Mouse (Mus musculus): ENCODE data around the gene Vat1. TPM values are rescaled to one million over a fixed set of nuclear protein-coding genes. Genes with fewer than 3 reads are reported as not detected.

Gene Vat1
- polyA plus RNA-seq, 1 experiment from 2014 or later: 89.4 TPM

DNA sequence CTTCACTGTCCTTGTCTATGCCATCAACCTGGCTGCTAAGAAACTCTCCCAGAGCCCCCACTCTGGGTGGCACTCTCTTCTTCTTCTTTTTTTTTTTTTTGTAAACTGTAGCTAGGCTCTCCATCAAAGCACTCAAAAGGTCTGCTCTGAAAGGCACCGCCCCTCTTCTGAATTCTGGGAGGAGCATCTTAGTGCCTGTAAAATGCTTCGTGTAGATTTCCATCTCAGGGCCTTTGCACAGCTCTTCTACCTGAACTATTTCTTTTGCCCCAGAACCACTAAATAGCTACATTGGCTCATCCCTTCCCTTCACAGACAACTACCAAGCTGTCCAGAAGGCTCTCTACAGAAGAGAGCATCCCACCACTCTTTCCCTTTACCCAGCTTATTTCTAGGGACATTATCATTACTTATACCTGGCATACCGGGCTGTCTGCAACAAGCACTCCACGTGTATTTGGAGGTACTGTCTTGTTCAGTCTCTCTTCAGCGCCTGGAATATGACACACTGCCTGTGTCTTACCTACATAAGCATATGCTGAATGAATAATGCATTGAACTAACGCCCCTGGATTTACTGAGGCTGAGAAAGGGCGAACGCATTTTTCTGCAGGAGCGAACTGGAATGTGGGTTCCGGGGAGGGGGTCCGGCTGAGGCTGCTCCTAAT, 49.5 kb downstream of the Vat1 start:
- ATAC-seq (ENCODE audit: low FRiP score) (peak; percentile 49), DNase-seq (ENCODE audit: low spot score) (peak; percentile 14)
- H3K27ac ChIP-seq (ENCODE audit: low read depth, low read length): peak overlapping the region; percentile 55; the same call in 1 of the 2 replicates
- peak overlapping the region; percentile 90 for H3K9ac ChIP-seq (ENCODE audit: low read depth, low read length)
- H3K4me2 ChIP-seq (replicated peaks; ENCODE audit: low read depth, low read length): peak overlapping the region; percentile 77
- whole genome bisulfite sequencing: 4% methylated on average over 11 of the region's 11 CpGs
- no peaks in the 10 kb centered on the region for H3K9me3 ChIP-seq (ENCODE audit: control insufficient read depth, low read length)
- no peaks in the 10 kb centered on the region for H3K36me3 ChIP-seq (ENCODE audit: control insufficient read depth, insufficient read depth, low read length)
- H3K4me1 ChIP-seq (replicated peaks; ENCODE audit: control insufficient read depth, insufficient read depth, low read length): no peaks in the 10 kb centered on the region
- peak overlapping the region; percentile 86 for H3K4me3 ChIP-seq (ENCODE audit: low read depth, low read length)
- no peaks in the 10 kb centered on the region for H3K27me3 ChIP-seq (ENCODE audit: control insufficient read depth, insufficient read depth, low read length)

DNA sequence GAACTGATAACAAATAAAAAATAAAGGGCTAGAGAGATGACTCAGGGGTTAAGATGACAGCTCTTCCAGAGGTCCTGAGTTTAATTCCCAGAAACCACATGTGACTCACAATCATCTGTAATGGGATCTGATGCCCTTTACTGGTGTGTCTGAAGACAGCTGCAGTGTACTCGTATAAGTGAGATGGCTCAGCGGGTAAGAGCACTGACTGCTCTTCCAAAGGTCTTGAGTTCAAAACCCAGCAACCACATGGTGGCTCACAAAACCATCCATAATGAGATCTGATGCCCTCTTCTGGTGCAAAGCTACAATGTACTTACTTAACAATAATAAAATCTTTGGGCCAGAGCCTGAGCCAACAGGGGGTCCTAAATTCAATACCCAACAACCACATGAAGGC, 50.7 kb downstream of the Vat1 start:
- 91% methylated on average over 2 of the region's 2 CpGs for WGBS

More for the DNA sequence above, 50.7 kb downstream of the Vat1 start:
- H3K4me2 ChIP-seq (replicated peaks; ENCODE audit: low read depth, low read length): no peak overlapping the region
- no peaks in the 10 kb centered on the region for H3K36me3 ChIP-seq (ENCODE audit: control insufficient read depth, insufficient read depth, low read length)
- no peaks in the 10 kb centered on the region for H3K9me3 ChIP-seq (ENCODE audit: control insufficient read depth, low read length)
- H3K4me3 ChIP-seq (ENCODE audit: low read depth, low read length): no peak overlapping the region
- ATAC-seq (ENCODE audit: low FRiP score): no peak
- H3K4me1 ChIP-seq (replicated peaks; ENCODE audit: control insufficient read depth, insufficient read depth, low read length): no peaks in the 10 kb centered on the region
- H3K9ac ChIP-seq (ENCODE audit: low read depth, low read length): no peak overlapping the region
- H3K27ac ChIP-seq (ENCODE audit: low read depth, low read length): no peak overlapping the region
- no peaks in the 10 kb centered on the region for H3K27me3 ChIP-seq (ENCODE audit: control insufficient read depth, insufficient read depth, low read length)
- DNase-seq (ENCODE audit: low spot score): no peak

Other genes starting within 250 kb of the Vat1 start
- gene Ezh1, start 239.8 kb downstream of the Vat1 start, polyA plus RNA-seq (2014; fragmentation: Nextera tagmentation; extraction: Ambion mirVana): 11.1 and 11.5 TPM in 2 replicates
- 63.0 and 71.9 TPM in 2 replicates for gene Ramp2, start 220.2 kb downstream of the Vat1 start, polyA plus RNA-seq (2014; fragmentation: Nextera tagmentation; extraction: Ambion mirVana)
- gene Vps25, start 212.5 kb downstream of the Vat1 start, polyA plus RNA-seq (2014; fragmentation: Nextera tagmentation; extraction: Ambion mirVana): 117 and 119 TPM in 2 replicates
- 5.2 and 6.0 TPM in 2 replicates for gene Wnk4, start 205.7 kb downstream of the Vat1 start, polyA plus RNA-seq (2014; fragmentation: Nextera tagmentation; extraction: Ambion mirVana)
- 1.3 and 1.7 TPM in 2 replicates for gene Cntd1, start 187.2 kb downstream of the Vat1 start, polyA plus RNA-seq (2014; fragmentation: Nextera tagmentation; extraction: Ambion mirVana)
- gene Coa3, start 187.1 kb downstream of the Vat1 start, polyA plus RNA-seq (2014; fragmentation: Nextera tagmentation; extraction: Ambion mirVana): 213 and 217 TPM in 2 replicates
- 166 and 178 TPM in 2 replicates for gene Becn1, start 163.9 kb downstream of the Vat1 start, polyA plus RNA-seq (2014; fragmentation: Nextera tagmentation; extraction: Ambion mirVana)
- gene Psme3, start 150.0 kb downstream of the Vat1 start, polyA plus RNA-seq (2014; fragmentation: Nextera tagmentation; extraction: Ambion mirVana): 138 and 143 TPM in 2 replicates
- gene Aoc2, start 141.2 kb downstream of the Vat1 start, polyA plus RNA-seq (2014; fragmentation: Nextera tagmentation; extraction: Ambion mirVana): 1.4 and 1.8 TPM in 2 replicates
- gene Aoc3, start 135.6 kb downstream of the Vat1 start, polyA plus RNA-seq (2014; fragmentation: Nextera tagmentation; extraction: Ambion mirVana): 0.10 TPM in 1 of 2 replicates, not detected in the other
- gene G6pc, start 98.7 kb downstream of the Vat1 start, polyA plus RNA-seq (2014; fragmentation: Nextera tagmentation; extraction: Ambion mirVana): not detected in 2 replicates
- 90.9 and 97.5 TPM in 2 replicates for gene Aarsd1, start 48.6 kb downstream of the Vat1 start, polyA plus RNA-seq (2014; fragmentation: Nextera tagmentation; extraction: Ambion mirVana)
- gene Gm27029, start 41.4 kb downstream of the Vat1 start, polyA plus RNA-seq (2014; fragmentation: Nextera tagmentation; extraction: Ambion mirVana): 9.3 and 10.3 TPM in 2 replicates
- gene Rundc1, start 41.1 kb downstream of the Vat1 start, polyA plus RNA-seq (2014; fragmentation: Nextera tagmentation; extraction: Ambion mirVana): 14.2 and 16.9 TPM in 2 replicates
- gene Ptges3l, start 40.9 kb downstream of the Vat1 start, polyA plus RNA-seq (2014; fragmentation: Nextera tagmentation; extraction: Ambion mirVana): 3.1 and 3.5 TPM in 2 replicates
- gene Rpl27, start 23.9 kb downstream of the Vat1 start, polyA plus RNA-seq (2014; fragmentation: Nextera tagmentation; extraction: Ambion mirVana): 387 and 395 TPM in 2 replicates
- gene Ifi35, start 17.8 kb downstream of the Vat1 start, polyA plus RNA-seq (2014; fragmentation: Nextera tagmentation; extraction: Ambion mirVana): 4.5 and 5.0 TPM in 2 replicates
- 88.0 and 127 TPM in 2 replicates for gene Rnd2, start 1.2 kb downstream of the Vat1 start, polyA plus RNA-seq (2014; fragmentation: Nextera tagmentation; extraction: Ambion mirVana)
- gene Brca1, start 85.7 kb upstream of the Vat1 start, polyA plus RNA-seq (2014; fragmentation: Nextera tagmentation; extraction: Ambion mirVana): 19.7 and 20.2 TPM in 2 replicates
- gene Nbr1, start 85.9 kb upstream of the Vat1 start, polyA plus RNA-seq (2014; fragmentation: Nextera tagmentation; extraction: Ambion mirVana): 83.0 and 93.1 TPM in 2 replicates
- 3.4 and 3.5 TPM in 2 replicates for gene Tmem106a, start 116.0 kb upstream of the Vat1 start, polyA plus RNA-seq (2014; fragmentation: Nextera tagmentation; extraction: Ambion mirVana)
- gene Gm11634, start 133.0 kb upstream of the Vat1 start, polyA plus RNA-seq (2014; fragmentation: Nextera tagmentation; extraction: Ambion mirVana): not detected in 2 replicates
- gene Rdm1, start 161.0 kb upstream of the Vat1 start, polyA plus RNA-seq (2014; fragmentation: Nextera tagmentation; extraction: Ambion mirVana): 34.5 and 35.5 TPM in 2 replicates
- gene Arl4d, start 199.3 kb upstream of the Vat1 start, polyA plus RNA-seq (2014; fragmentation: Nextera tagmentation; extraction: Ambion mirVana): 14.1 and 14.2 TPM in 2 replicates

Data from hindbrain, embryonic 11.5 days (tissue).